Mouse (Mus musculus) liver, postnatal 0 days (tissue): ENCODE measurements at regions not wholly inside any gene's neighbourhood (a gene's known extent, or its start where the extent isn't known, plus 50 kb on each side); places are given as distances from the start of the nearest gene placed in this dataset.
A peak's percentile ranks its signal among the peaks of the same experiment; 100 is the strongest.

ENCODE experiments used
- ATAC-seq: fragments of 200-750 bp; cut with Nextera tagmentation; 2 replicates; pipeline ENCODE4 v1.8.0; 2017; ENCODE audit warnings: mild to moderate bottlenecking, moderate library complexity
- DNase-seq: peaks from one replicate; pipeline ENCODE4 v3.0.0-alpha.2; 2016
- H3K27ac ChIP-seq: fragments of 300-500 bp; sonication (generic); 2 replicates; pipeline ENCODE4 v1.5.1; 2014; ENCODE audit warnings: antibody characterized with exemption, moderate library complexity, mild to moderate bottlenecking, low read depth
- H3K27me3 ChIP-seq: fragments of 300-500 bp; sonication (generic); 2 replicates; pipeline ENCODE4 v1.6.1; 2014; ENCODE audit warnings: low read length, control low read depth, mixed read lengths; ENCODE audit not compliant: insufficient read depth
- H3K36me3 ChIP-seq: fragments of 300-500 bp; sonication (generic); replicated peaks from 2 replicates; pipeline ENCODE4 v1.6.1; 2014; ENCODE audit warnings: mild to moderate bottlenecking, control low read depth, low read length, moderate library complexity, mixed read lengths; ENCODE audit not compliant: insufficient read depth
- H3K4me1 ChIP-seq: fragments of 300-500 bp; sonication (generic); 2 replicates; pipeline ENCODE4 v1.6.1; 2014; ENCODE audit warnings: antibody characterized with exemption, mild to moderate bottlenecking, control low read depth; ENCODE audit not compliant: insufficient read depth
- H3K4me2 ChIP-seq: fragments of 300-500 bp; sonication (generic); 2 replicates; pipeline ENCODE4 v1.6.1; 2014; ENCODE audit warnings: low read depth, mild to moderate bottlenecking, low read length, moderate library complexity, mixed read lengths
- H3K4me3 ChIP-seq: fragments of 300-500 bp; sonication (generic); 2 replicates; pipeline ENCODE4 v1.5.1; 2014; ENCODE audit warnings: low read depth, low read length
- H3K9ac ChIP-seq: fragments of 300-500 bp; sonication (generic); replicated peaks from 2 replicates; pipeline ENCODE4 v1.6.1; 2014; ENCODE audit warnings: mild to moderate bottlenecking, moderate library complexity
- H3K9me3 ChIP-seq: fragments of 300-500 bp; sonication (generic); 2 replicates; pipeline ENCODE4 v1.6.1; 2016; ENCODE audit warnings: mild to moderate bottlenecking, control low read depth, low read length, mixed read lengths
- CTCF ChIP-seq: sonication (generic); IDR thresholded peaks from 2 replicates; pipeline ENCODE4 v1.5.1; 2016; ENCODE audit warnings: antibody characterized with exemption, low read depth
- EP300 ChIP-seq: IDR thresholded peaks from 2 replicates; pipeline ENCODE4 v1.6.1; 2016; ENCODE audit warnings: antibody characterized with exemption, low read depth, mild to moderate bottlenecking
- whole genome bisulfite sequencing: fragments of 180-500 bp; shearing (Covaris S2); extraction: QIAGEN DNeasy Blood & Tissue Kit; methylation state at CpG from one replicate; pipeline ENCODE4 v1.1.7; 2014; ENCODE audit not compliant: insufficient replicate concordance; 5-methylcytosine and 5-hydroxymethylcytosine counted together

GRCm38 (mm10) chr7:36896339-36896738 lies 198.4 kb downstream of the Tshz3 start:
- no peak for TF ChIP-seq CTCF
- no peak for TF ChIP-seq EP300
- H3K27ac ChIP-seq, result no peak overlapping the region
- DNase-seq, result no peak
- ATAC-seq, result no peak
- H3K27me3 ChIP-seq, result no peaks in the 10 kb centered on the region
- no peak overlapping the region for H3K4me3 ChIP-seq
- no peaks in the 10 kb centered on the region for H3K36me3 ChIP-seq
- WGBS, result 71% methylated on average over 12 of the region's 12 CpGs
- no peak overlapping the region for H3K4me2 ChIP-seq
- H3K4me1 ChIP-seq, result no peaks in the 10 kb centered on the region
- no peak overlapping the region for H3K9ac ChIP-seq
- H3K9me3 ChIP-seq, result no peaks in the 10 kb centered on the region

- Histone ChIP-seq H3K36me3 (no peaks in the 10 kb centered on the region), H3K27ac (no peak overlapping the region), H3K27me3 (no peaks in the 10 kb centered on the region), H3K9me3 (no peaks in the 10 kb centered on the region), H3K9ac (no peak overlapping the region), H3K4me2 (no peak overlapping the region), H3K4me1 (no peaks in the 10 kb centered on the region), H3K4me3 (no peak overlapping the region)
- no peak for DNase-seq
- TF ChIP-seq CTCF (no peak), EP300 (no peak)
- no peak for ATAC-seq
- 74% methylated on average over 5 of the region's 5 CpGs for WGBS
Measured at GRCm38 (mm10) chr7:36901537-36901936, 203.6 kb downstream of the Tshz3 start.

GRCm38 (mm10) chr7:36913304-36913703 lies 215.4 kb downstream of the Tshz3 start:
- Histone ChIP-seq H3K4me3 (no peak overlapping the region), H3K27ac (no peak overlapping the region), H3K9ac (no peak overlapping the region), H3K4me2 (no peak overlapping the region), H3K9me3 (no peaks in the 10 kb centered on the region), H3K27me3 (no peaks in the 10 kb centered on the region), H3K36me3 (no peaks in the 10 kb centered on the region), H3K4me1 (no peaks in the 10 kb centered on the region)
- no peak for ATAC-seq
- WGBS, result 64% methylated on average over 3 of the region's 3 CpGs
- no peak for DNase-seq
- TF ChIP-seq CTCF (no peak), EP300 (no peak)

GRCm38 (mm10) chr7:36914261-36914660 lies 216.3 kb downstream of the Tshz3 start:
- no peak overlapping the region for H3K4me2 ChIP-seq
- no peak overlapping the region for H3K27ac ChIP-seq
- no peak for DNase-seq
- no peaks in the 10 kb centered on the region for H3K4me1 ChIP-seq
- H3K27me3 ChIP-seq, result no peaks in the 10 kb centered on the region
- no peaks in the 10 kb centered on the region for H3K9me3 ChIP-seq
- H3K9ac ChIP-seq, result no peak overlapping the region
- no peak for ATAC-seq
- WGBS, result 75% methylated on average over 9 of the region's 9 CpGs
- TF ChIP-seq EP300 (no peak), CTCF (no peak)
- H3K36me3 ChIP-seq, result no peaks in the 10 kb centered on the region
- no peak overlapping the region for H3K4me3 ChIP-seq

- 71% methylated on average over 5 of the region's 5 CpGs for WGBS
Measured at GRCm38 (mm10) chr7:36915171-36915570, 217.3 kb downstream of the Tshz3 start.

GRCm38 (mm10) chr7:36917011-36917410 lies 219.1 kb downstream of the Tshz3 start:
- Histone ChIP-seq H3K4me2 (no peak overlapping the region), H3K27me3 (no peaks in the 10 kb centered on the region), H3K27ac (no peak overlapping the region), H3K4me1 (no peaks in the 10 kb centered on the region), H3K36me3 (no peaks in the 10 kb centered on the region), H3K4me3 (no peak overlapping the region), H3K9me3 (no peaks in the 10 kb centered on the region), H3K9ac (no peak overlapping the region)
- 52% methylated on average over 9 of the region's 9 CpGs for WGBS
- no peak for ATAC-seq
- DNase-seq, result no peak
- no peak for TF ChIP-seq CTCF
- TF ChIP-seq EP300, result no peak

More at GRCm38 (mm10) chr7:36915171-36915570, 217.3 kb downstream of the Tshz3 start:
- H3K4me2 ChIP-seq, result no peak overlapping the region
- H3K27me3 ChIP-seq, result no peaks in the 10 kb centered on the region
- TF ChIP-seq EP300, result no peak
- no peak for TF ChIP-seq CTCF
- no peak overlapping the region for H3K9ac ChIP-seq
- H3K4me3 ChIP-seq, result no peak overlapping the region
- DNase-seq (no peak), ATAC-seq (no peak)
- H3K36me3 ChIP-seq, result no peaks in the 10 kb centered on the region
- H3K9me3 ChIP-seq, result no peaks in the 10 kb centered on the region
- no peak overlapping the region for H3K27ac ChIP-seq
- H3K4me1 ChIP-seq, result no peaks in the 10 kb centered on the region

GRCm38 (mm10) chr7:36919413-36919812 lies 221.5 kb downstream of the Tshz3 start:
- no peak overlapping the region for H3K27ac ChIP-seq

More at GRCm38 (mm10) chr7:36919413-36919812, 221.5 kb downstream of the Tshz3 start:
- Histone ChIP-seq H3K36me3 (no peaks in the 10 kb centered on the region), H3K4me3 (no peak overlapping the region), H3K4me2 (no peak overlapping the region), H3K27me3 (no peaks in the 10 kb centered on the region), H3K4me1 (no peaks in the 10 kb centered on the region), H3K9ac (no peak overlapping the region), H3K9me3 (no peaks in the 10 kb centered on the region)
- DNase-seq (no peak), ATAC-seq (no peak)
- no peak for TF ChIP-seq EP300
- TF ChIP-seq CTCF, result peak; percentile 8; the same call in 1 of the 2 replicates
- 71% methylated on average over 4 of the region's 4 CpGs for WGBS
